Mouse (Mus musculus) right cerebral cortex, postnatal 10 days (tissue): ENCODE data around the gene Chil1.

Experiments
- DNase-seq, 2 experiments: peaks; one replicate each; pipeline ENCODE4 v3.0.0; 2021; ENCODE audit warnings: low spot score in 2 of 2

The Chil1 gene

GRCm38 (mm10) chr1:134205296-134206018 lies 23.5 kb downstream of the Chil1 start:
- peak; percentile 67 to 70 for DNase-seq

- DNase-seq = no peak
Measured at GRCm38 (mm10) chr1:134206085-134206484, 24.1 kb downstream of the Chil1 start.

DNA sequence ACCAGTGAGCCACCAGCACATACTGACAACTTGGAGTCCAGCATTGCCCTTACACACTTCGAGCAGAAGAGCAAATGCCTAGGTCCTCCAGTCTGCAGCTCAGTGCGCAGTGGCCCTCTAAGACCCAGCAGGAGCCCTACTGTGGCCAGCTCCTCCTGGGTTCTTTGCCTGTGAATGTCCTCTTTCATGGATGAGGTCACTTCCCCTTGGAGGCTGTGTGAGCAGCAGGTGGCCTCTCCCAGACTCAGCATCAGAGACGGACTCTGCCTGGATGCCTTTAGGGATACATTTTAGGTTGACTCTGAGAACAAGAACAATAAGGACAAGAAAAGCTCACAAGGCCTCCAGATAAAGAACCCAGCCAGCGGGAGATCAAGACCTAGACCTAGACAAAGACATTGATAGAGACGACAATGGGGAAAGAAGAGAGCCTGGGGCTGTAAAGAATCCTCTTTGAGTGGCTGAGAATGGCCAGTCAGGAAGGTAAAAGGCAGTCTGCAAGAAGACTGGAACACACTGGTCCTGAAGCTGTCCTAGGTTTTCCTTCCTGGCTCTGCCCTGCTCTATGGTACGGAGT lies 28.3 kb downstream of the Chil1 start:
- peak in 1 of 2 experiments; percentile 29 for DNase-seq

GRCm38 (mm10) chr1:134211043-134211442 lies 29.1 kb downstream of the Chil1 start:
- no peak for DNase-seq

- no peak for DNase-seq
Measured at GRCm38 (mm10) chr1:134211631-134212030, 29.7 kb downstream of the Chil1 start.

DNA sequence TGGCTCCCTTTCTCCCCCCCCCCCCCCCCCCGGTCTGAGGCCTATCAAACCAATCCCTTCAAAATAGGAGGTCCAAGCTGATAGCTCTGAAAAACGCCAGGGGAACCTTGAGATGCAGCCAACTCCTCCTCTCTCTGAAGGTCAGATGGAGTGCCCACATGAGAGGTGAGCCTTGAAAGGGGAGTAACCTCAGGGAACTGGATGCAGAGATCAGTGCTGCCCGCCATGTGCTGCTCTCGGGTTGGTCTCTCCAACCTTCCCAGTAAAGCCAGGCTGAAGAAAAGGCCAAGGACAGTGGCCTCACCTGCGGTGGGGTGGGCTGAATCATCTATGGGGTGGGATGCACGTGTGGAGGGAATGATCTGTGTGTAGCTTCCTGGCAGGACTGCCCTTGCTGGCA lies 30.4 kb downstream of the Chil1 start:
- no peak for DNase-seq

DNA sequence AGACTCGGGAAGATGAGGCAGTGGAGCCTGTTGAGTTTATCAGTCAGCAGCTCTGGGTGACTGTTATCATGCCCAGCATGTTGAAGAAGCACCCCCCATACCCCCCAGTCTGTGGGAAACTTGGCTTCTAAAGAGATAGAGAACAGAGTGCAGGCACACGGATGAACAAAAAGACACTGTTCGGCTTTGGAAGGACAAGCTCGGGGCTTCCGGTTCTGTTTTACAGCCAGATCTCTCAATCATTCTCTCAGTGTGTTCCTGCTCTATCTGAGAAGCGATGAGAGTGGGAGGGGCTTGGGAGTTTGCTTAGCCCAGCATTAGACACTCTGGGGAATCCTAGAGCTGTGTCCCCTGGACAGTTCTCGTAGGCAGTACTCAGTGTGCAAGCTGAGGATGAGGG lies 31.4 kb downstream of the Chil1 start:
- DNase-seq = no peak

- DNase-seq = no peak
Measured at GRCm38 (mm10) chr1:134215059-134215458, 33.1 kb downstream of the Chil1 start.

GRCm38 (mm10) chr1:134215751-134216628 lies 34.0 kb downstream of the Chil1 start:
- DNase-seq = no peak

- no peak for DNase-seq
Measured at GRCm38 (mm10) chr1:134216629-134216971, 34.6 kb downstream of the Chil1 start.

- no peak for DNase-seq
Measured at GRCm38 (mm10) chr1:134217028-134217481, 35.1 kb downstream of the Chil1 start.

DNA sequence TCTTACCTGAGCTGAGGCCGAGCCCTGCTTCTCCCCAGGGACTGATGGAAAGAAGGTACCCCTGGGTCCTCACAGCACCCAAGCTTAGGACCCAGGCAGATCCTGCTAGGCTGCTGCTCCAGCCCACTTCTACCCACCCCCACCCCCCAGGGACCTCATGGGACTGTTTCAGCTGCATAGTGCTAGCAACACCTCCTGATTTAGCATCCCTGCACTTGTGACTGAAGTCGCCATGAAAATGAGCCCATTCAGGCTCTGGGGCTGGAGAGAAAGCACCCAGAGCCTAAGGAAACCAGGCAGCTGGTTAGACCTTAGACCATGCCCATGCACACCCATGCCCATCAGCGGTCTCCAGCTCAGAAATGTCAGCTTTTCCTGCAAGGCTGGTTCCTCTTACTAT lies 36.0 kb downstream of the Chil1 start:
- no peak for DNase-seq

DNA sequence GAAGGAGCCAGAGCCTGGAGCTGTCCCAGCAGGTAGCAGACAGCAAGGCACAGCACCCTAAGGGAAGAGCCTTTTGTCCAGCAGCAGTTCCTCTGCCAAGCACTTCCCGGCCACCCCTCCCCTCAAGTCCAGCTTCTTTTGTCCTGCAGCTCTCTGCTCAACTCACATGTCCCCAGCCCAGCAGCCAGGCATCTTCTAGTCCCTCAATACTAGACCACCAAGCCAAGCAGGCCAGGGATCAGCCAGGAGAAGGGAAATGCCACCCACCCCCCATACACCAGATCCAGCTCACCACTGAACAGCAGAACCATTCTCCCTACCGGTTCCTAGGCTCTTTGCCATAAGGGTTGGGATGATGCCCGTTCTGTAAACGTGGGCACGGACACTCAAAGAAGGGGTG lies 37.6 kb downstream of the Chil1 start:
- DNase-seq = peak in 1 of 2 experiments; percentile 67

- DNase-seq = no peak
Measured at GRCm38 (mm10) chr1:134221172-134221571, 39.2 kb downstream of the Chil1 start.

- DNase-seq = no peak
Measured at GRCm38 (mm10) chr1:134222122-134223055, 40.4 kb downstream of the Chil1 start.

DNA sequence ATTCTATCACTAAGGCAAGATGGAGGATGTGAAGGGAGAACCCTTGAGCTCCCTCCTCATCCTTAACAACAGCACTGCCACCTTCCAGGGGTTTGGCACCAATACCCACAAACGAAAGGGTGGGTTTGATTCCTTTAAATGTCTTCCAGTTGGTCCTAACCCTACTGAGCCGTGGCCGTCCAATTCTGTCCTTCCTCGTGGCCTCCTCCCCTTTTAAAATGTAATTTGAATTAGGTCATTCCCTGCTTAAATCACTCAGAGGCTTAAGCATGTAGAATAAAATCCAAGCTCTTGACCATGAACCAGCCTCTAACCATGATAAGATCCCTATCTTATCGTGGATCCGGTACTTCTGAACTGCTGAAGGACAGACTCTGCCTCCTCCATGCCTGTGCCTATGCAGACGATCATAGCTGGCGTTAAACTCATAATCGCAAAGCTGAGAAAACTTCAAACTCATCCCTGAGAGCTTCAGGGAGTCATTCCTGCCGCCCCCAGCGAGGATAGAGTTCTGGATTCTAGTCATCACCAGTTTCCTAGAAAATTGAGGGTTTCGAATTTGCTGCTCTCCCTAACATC lies 42.8 kb downstream of the Chil1 start:
- DNase-seq = no peak

DNA sequence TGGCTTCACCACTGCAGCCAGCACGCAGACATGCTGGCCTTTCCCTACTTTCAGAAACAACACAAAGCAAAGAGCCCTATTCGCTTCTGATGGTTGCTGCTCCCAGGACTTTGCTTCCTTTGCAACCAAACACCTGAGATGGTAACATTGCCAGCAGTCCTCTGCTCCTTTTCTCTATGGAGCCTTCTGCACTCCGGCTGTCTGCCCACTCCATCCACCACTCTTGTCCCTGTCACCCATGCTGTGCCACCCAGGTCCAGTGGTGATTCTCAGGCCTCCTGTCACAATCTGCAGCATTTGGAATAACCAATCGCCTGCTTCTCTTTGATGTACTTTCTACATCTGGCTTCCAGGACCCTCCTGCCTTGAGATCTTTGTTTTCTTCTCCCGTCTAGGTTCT lies 43.4 kb downstream of the Chil1 start:
- DNase-seq = no peak

DNA sequence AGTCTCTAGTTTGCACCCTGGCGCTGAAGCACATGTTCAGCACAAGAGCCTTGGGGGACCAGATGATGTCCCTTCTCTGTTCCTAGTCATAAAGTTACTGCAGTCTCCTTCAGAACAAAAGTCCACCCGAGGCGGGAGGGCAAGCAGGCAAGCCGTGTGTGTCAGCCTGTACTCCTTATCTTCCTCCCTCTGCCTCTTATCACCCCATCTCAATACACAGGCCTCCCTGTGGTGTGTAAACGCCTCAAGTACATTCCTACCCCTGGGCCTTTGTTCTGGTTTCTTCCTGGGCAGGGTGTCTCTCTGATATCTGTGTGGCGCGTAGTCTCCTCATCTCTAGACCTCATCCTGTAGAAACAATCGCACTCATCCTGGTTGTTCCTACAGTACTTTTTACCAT lies 44.8 kb downstream of the Chil1 start:
- no peak for DNase-seq

- DNase-seq = no peak
Measured at GRCm38 (mm10) chr1:134229806-134230575, 48.0 kb downstream of the Chil1 start.

GRCm38 (mm10) chr1:134230638-134231228 lies 48.8 kb downstream of the Chil1 start:
- DNase-seq = no peak
